Mouse (Mus musculus) forebrain, embryonic 12.5 days (tissue): ENCODE measurements at regions not wholly inside any gene's neighbourhood (a gene's known extent, or its start where the extent isn't known, plus 50 kb on each side); places are given as distances from the start of the nearest gene placed in this dataset.

ENCODE experiments used
- ATAC-seq: fragments of 200-750 bp; cut with Nextera tagmentation; 2 replicates; pipeline ENCODE4 v1.8.0; 2017; ENCODE audit warnings: moderate TSS enrichment; ENCODE audit not compliant: low FRiP score
- H3K27ac ChIP-seq: fragments of 300-500 bp; sonication (generic); 2 replicates; pipeline ENCODE4 v1.5.1; 2016; ENCODE audit warnings: mild to moderate bottlenecking
- H3K27me3 ChIP-seq: fragments of 300-500 bp; sonication (generic); 2 replicates; pipeline ENCODE4 v1.6.1; 2016; ENCODE audit warnings: mild to moderate bottlenecking
- H3K36me3 ChIP-seq: fragments of 300-500 bp; sonication (generic); replicated peaks from 2 replicates; pipeline ENCODE4 v1.6.1; 2016; ENCODE audit warnings: mild to moderate bottlenecking
- H3K4me1 ChIP-seq: fragments of 300-500 bp; sonication (generic); 2 replicates; pipeline ENCODE4 v1.6.1; 2016
- H3K4me2 ChIP-seq: fragments of 300-500 bp; sonication (generic); 2 replicates; pipeline ENCODE4 v1.6.1; 2016; ENCODE audit warnings: mild to moderate bottlenecking, moderate library complexity
- H3K4me3 ChIP-seq: fragments of 300-500 bp; sonication (generic); replicated peaks from 2 replicates; pipeline ENCODE4 v1.5.1; 2016; ENCODE audit warnings: mild to moderate bottlenecking
- H3K9ac ChIP-seq: fragments of 300-500 bp; sonication (generic); 2 replicates; pipeline ENCODE4 v1.6.1; 2016; ENCODE audit warnings: mild to moderate bottlenecking
- H3K9me3 ChIP-seq: fragments of 300-500 bp; sonication (generic); 2 replicates; pipeline ENCODE4 v1.6.1; 2016
- WGBS: fragments of 180-500 bp; shearing (Covaris S2); methylation state at CpG from one replicate; pipeline ENCODE4 v1.1.7; 2016; 5-methylcytosine and 5-hydroxymethylcytosine counted together

DNA sequence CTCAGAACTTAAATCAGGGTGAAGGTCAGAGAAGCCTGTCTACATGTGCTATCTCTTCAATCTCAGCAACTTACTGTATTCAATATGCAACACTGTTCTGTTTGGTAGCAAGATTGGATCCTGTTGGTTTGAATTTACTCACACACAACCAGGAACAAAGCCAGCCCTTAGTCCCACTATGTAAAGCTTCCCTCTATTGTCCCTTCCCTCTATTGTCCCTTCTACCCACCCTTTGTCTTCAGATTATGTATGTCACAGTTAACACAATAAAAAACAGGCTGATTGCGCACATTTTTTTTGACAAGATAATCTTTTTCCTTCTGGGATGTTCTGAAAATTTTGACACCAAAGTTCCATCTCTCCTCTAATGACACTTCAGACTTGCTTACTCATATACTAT is 280.4 kb downstream of the Lrriq3 start:
- no peak overlapping the region for H3K9ac ChIP-seq
- H3K9me3 ChIP-seq: no peaks in the 10 kb centered on the region
- ATAC-seq: no peak
- no peaks in the 10 kb centered on the region for H3K4me1 ChIP-seq
- 54% methylated on average over 1 of the region's 1 CpGs for WGBS
- H3K27ac ChIP-seq: no peak overlapping the region
- no peak overlapping the region for H3K4me3 ChIP-seq
- H3K27me3 ChIP-seq: no peaks in the 10 kb centered on the region
- H3K36me3 ChIP-seq: no peaks in the 10 kb centered on the region
- H3K4me2 ChIP-seq: no peak overlapping the region

- 84% methylated on average over 4 of the region's 4 CpGs for WGBS
- no peak for ATAC-seq
- Histone ChIP-seq H3K4me1 (no peaks in the 10 kb centered on the region), H3K27ac (no peak overlapping the region), H3K36me3 (no peaks in the 10 kb centered on the region), H3K4me3 (no peak overlapping the region), H3K4me2 (no peak overlapping the region), H3K9me3 (no peaks in the 10 kb centered on the region), H3K27me3 (no peaks in the 10 kb centered on the region), H3K9ac (no peak overlapping the region)
Measured at GRCm38 (mm10) chr3:155381910-155382309, 288.7 kb downstream of the Lrriq3 start.

GRCm38 (mm10) chr3:155382817-155383216 is 289.6 kb downstream of the Lrriq3 start:
- Histone ChIP-seq H3K9me3 (no peaks in the 10 kb centered on the region), H3K4me1 (no peaks in the 10 kb centered on the region), H3K4me3 (no peak overlapping the region), H3K9ac (no peak overlapping the region), H3K4me2 (no peak overlapping the region), H3K27ac (no peak overlapping the region), H3K36me3 (no peaks in the 10 kb centered on the region), H3K27me3 (no peaks in the 10 kb centered on the region)
- ATAC-seq: no peak
- 100% methylated on average over 2 of the region's 2 CpGs for WGBS

DNA sequence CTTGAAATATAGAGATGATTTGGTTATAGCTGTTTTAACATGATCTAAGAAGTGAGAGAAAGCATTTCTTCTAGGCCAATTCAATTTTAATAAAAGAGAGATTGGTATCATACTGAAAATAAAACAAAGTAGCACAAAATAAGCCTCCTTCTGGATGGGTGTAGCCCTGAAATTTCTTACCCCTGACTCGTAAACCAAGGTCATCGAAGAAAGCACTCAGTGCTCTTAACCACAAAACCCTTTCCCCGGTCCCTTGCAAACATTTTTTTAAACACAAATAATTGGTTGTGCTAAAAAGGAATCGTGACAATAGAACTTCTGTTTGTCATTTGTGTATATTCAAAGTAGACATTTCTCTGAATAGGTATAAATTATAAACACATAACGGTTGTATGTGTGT is 297.4 kb downstream of the Lrriq3 start:
- H3K9ac ChIP-seq: no peak overlapping the region
- H3K9me3 ChIP-seq: no peaks in the 10 kb centered on the region
- no peaks in the 10 kb centered on the region for H3K27me3 ChIP-seq
- WGBS: 89% methylated on average over 5 of the region's 5 CpGs
- no peaks in the 10 kb centered on the region for H3K4me1 ChIP-seq
- H3K4me2 ChIP-seq: no peak overlapping the region
- no peaks in the 10 kb centered on the region for H3K36me3 ChIP-seq
- no peak for ATAC-seq
- H3K4me3 ChIP-seq: no peak overlapping the region
- no peak overlapping the region for H3K27ac ChIP-seq

DNA sequence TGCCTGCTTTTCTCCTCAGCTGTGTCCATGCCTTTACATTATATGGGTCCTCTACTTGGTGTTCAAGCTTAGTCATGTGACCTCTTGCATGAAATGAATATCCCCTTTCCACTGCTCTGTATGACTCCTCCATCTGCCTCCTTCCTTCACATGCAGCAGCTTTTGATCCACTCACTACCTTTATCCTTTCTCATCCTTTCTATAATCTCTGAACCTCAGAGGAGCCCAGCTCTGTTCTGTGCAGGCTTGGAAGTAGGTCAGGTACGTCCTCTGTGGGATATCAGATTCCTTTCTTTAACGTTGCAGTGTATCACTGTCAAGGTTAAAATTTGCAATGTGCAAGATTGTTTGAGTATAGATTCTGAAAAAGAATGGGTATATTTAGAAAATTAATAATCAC is 302.9 kb downstream of the Lrriq3 start:
- 89% methylated on average over 2 of the region's 2 CpGs for WGBS
- H3K9ac ChIP-seq: no peak overlapping the region
- H3K9me3 ChIP-seq: no peaks in the 10 kb centered on the region
- H3K27me3 ChIP-seq: no peaks in the 10 kb centered on the region
- no peaks in the 10 kb centered on the region for H3K4me1 ChIP-seq
- H3K4me2 ChIP-seq: no peak overlapping the region
- no peak overlapping the region for H3K4me3 ChIP-seq
- H3K27ac ChIP-seq: no peak overlapping the region
- no peak for ATAC-seq
- H3K36me3 ChIP-seq: no peaks in the 10 kb centered on the region

GRCm38 (mm10) chr3:155401763-155402162 is 308.5 kb downstream of the Lrriq3 start:
- 95% methylated on average over 1 of the region's 1 CpGs for WGBS
- no peaks in the 10 kb centered on the region for H3K27me3 ChIP-seq
- H3K27ac ChIP-seq: no peak overlapping the region
- no peaks in the 10 kb centered on the region for H3K4me1 ChIP-seq
- no peaks in the 10 kb centered on the region for H3K36me3 ChIP-seq
- H3K9ac ChIP-seq: no peak overlapping the region
- no peak overlapping the region for H3K4me2 ChIP-seq
- H3K9me3 ChIP-seq: no peaks in the 10 kb centered on the region
- ATAC-seq: no peak
- H3K4me3 ChIP-seq: no peak overlapping the region

GRCm38 (mm10) chr3:155408907-155409306 is 315.7 kb downstream of the Lrriq3 start:
- H3K9me3 ChIP-seq: no peaks in the 10 kb centered on the region
- no peak overlapping the region for H3K9ac ChIP-seq
- WGBS: 48% methylated on average over 2 of the region's 2 CpGs
- no peaks in the 10 kb centered on the region for H3K36me3 ChIP-seq
- ATAC-seq: no peak
- no peak overlapping the region for H3K27ac ChIP-seq
- H3K4me1 ChIP-seq: peaks cover 16% of the 10 kb centered on the region; the same call in 1 of the 2 replicates
- no peaks in the 10 kb centered on the region for H3K27me3 ChIP-seq
- no peak overlapping the region for H3K4me3 ChIP-seq
- no peak overlapping the region for H3K4me2 ChIP-seq

- WGBS: 72% methylated on average over 2 of the region's 2 CpGs
- no peak overlapping the region for H3K4me3 ChIP-seq
- H3K9ac ChIP-seq: no peak overlapping the region
- no peaks in the 10 kb centered on the region for H3K9me3 ChIP-seq
- H3K4me1 ChIP-seq: peaks cover 16% of the 10 kb centered on the region; the same call in 1 of the 2 replicates
- no peaks in the 10 kb centered on the region for H3K27me3 ChIP-seq
- no peak for ATAC-seq
- H3K4me2 ChIP-seq: no peak overlapping the region
- H3K36me3 ChIP-seq: no peaks in the 10 kb centered on the region
- no peak overlapping the region for H3K27ac ChIP-seq
Measured at GRCm38 (mm10) chr3:155409371-155409770, 316.1 kb downstream of the Lrriq3 start.

- H3K27me3 ChIP-seq: no peaks in the 10 kb centered on the region
- no peak overlapping the region for H3K4me2 ChIP-seq
- no peaks in the 10 kb centered on the region for H3K9me3 ChIP-seq
- no peak overlapping the region for H3K4me3 ChIP-seq
- no peaks in the 10 kb centered on the region for H3K36me3 ChIP-seq
- peak; percentile 55; the same call in 1 of the 2 replicates for ATAC-seq
- no peak overlapping the region for H3K27ac ChIP-seq
- WGBS: 67% methylated on average over 2 of the region's 2 CpGs
- H3K4me1 ChIP-seq: peaks cover 16% of the 10 kb centered on the region; the same call in 1 of the 2 replicates
- no peak overlapping the region for H3K9ac ChIP-seq
Measured at GRCm38 (mm10) chr3:155409867-155410266, 316.6 kb downstream of the Lrriq3 start.

- Histone ChIP-seq H3K9ac (no peak overlapping the region), H3K4me3 (no peak overlapping the region), H3K36me3 (no peaks in the 10 kb centered on the region), H3K9me3 (no peaks in the 10 kb centered on the region), H3K4me1 (no peaks in the 10 kb centered on the region), H3K4me2 (no peak overlapping the region), H3K27ac (no peak overlapping the region), H3K27me3 (no peaks in the 10 kb centered on the region)
- ATAC-seq: no peak
- WGBS: 81% methylated on average over 16 of the region's 16 CpGs
Measured at GRCm38 (mm10) chr3:155459701-155460481, 366.7 kb downstream of the Lrriq3 start.

GRCm38 (mm10) chr3:155462095-155462494 is 368.9 kb downstream of the Lrriq3 start:
- Histone ChIP-seq H3K4me3 (no peak overlapping the region), H3K9me3 (no peaks in the 10 kb centered on the region), H3K4me1 (no peaks in the 10 kb centered on the region), H3K27ac (no peak overlapping the region), H3K27me3 (no peaks in the 10 kb centered on the region), H3K9ac (no peak overlapping the region), H3K36me3 (no peaks in the 10 kb centered on the region), H3K4me2 (no peak overlapping the region)
- 84% methylated on average over 4 of the region's 4 CpGs for WGBS
- no peak for ATAC-seq

- no peaks in the 10 kb centered on the region for H3K4me1 ChIP-seq
- no peak overlapping the region for H3K9ac ChIP-seq
- H3K27me3 ChIP-seq: no peaks in the 10 kb centered on the region
- no peak overlapping the region for H3K27ac ChIP-seq
- ATAC-seq: no peak
- no peaks in the 10 kb centered on the region for H3K9me3 ChIP-seq
- 87% methylated on average over 2 of the region's 2 CpGs for WGBS
- H3K4me2 ChIP-seq: no peak overlapping the region
- no peaks in the 10 kb centered on the region for H3K36me3 ChIP-seq
- no peak overlapping the region for H3K4me3 ChIP-seq
Measured at GRCm38 (mm10) chr3:155470742-155471141, 377.5 kb downstream of the Lrriq3 start.

GRCm38 (mm10) chr3:155485487-155485886 is 392.3 kb downstream of the Lrriq3 start:
- 82% methylated on average over 2 of the region's 2 CpGs for WGBS
- H3K9ac ChIP-seq: no peak overlapping the region
- no peak overlapping the region for H3K4me2 ChIP-seq
- no peaks in the 10 kb centered on the region for H3K27me3 ChIP-seq
- H3K9me3 ChIP-seq: no peaks in the 10 kb centered on the region
- no peaks in the 10 kb centered on the region for H3K36me3 ChIP-seq
- no peak overlapping the region for H3K27ac ChIP-seq
- H3K4me1 ChIP-seq: peaks cover 3% of the 10 kb centered on the region; the same call in 1 of the 2 replicates
- no peak for ATAC-seq
- no peak overlapping the region for H3K4me3 ChIP-seq
